Mouse (Mus musculus): ENCODE measurements around the gene Igfbp4.

Igfbp4 gene

GRCm38 (mm10) chr11:99041841-99042780 lies 1.1 kb downstream of the Igfbp4 start:
- no peak for DNase-seq (ENCODE audit: low spot score in 2 of 2)

DNA sequence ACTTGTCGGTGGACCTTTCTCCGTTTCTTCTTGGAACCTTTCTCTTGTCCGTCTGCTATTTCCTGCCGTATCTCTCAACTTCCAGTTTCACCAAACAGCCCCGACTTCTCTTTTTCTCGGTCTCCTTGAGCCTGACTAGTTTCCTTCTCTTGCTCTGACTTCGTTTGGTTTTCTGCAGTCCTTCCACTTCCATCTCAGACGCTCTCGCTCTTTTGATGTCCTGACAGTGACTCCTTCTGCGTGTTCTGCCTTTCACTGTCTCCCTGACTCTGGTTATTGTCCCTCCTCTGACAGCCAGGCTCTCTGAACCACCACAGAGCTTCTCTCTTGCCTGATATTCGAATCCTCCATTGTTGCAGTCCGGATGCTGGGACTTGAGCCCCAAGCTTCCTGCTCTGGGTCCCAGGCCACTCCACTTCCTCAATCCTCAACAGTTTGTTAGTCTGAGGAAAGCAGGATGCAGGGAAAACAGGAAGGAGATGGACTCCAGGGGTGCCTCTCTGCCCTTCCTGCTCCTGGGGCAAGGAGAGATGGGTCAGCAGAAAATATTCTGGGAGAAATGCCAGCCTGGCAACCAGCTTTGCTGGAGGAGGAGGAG lies 1.9 kb downstream of the Igfbp4 start:
- peak in 1 of 2 experiments; percentile 40 for DNase-seq (ENCODE audit: low spot score in 2 of 2)

- no peak for DNase-seq (ENCODE audit: low spot score in 2 of 2)
Observed at GRCm38 (mm10) chr11:99043632-99044031, 2.6 kb downstream of the Igfbp4 start.

DNA sequence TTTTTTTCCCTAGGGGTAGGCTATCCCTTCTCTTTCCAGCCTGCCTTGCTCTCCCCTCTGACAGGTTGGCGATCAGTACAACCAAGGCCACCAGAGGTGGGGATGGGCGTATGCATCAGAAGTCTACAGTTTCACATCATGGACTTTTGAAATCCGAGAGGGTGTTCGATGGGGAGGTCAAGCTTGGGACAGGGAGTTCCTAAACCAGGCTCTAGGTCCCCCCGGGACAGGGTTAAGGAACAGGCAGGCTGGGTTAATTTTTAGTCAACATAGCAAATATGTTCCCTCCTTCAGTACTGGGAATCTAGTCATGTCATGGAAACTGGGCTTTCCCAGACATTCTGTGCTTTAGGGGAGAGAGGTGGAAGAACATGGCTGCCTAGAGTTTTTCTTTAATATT lies 3.3 kb downstream of the Igfbp4 start:
- peak in 1 of 2 experiments; percentile 43 for DNase-seq (ENCODE audit: low spot score in 2 of 2)

GRCm38 (mm10) chr11:99045159-99045889 lies 4.3 kb downstream of the Igfbp4 start:
- peak in 1 of 2 experiments; percentile 48 for DNase-seq (ENCODE audit: low spot score in 2 of 2)

DNA sequence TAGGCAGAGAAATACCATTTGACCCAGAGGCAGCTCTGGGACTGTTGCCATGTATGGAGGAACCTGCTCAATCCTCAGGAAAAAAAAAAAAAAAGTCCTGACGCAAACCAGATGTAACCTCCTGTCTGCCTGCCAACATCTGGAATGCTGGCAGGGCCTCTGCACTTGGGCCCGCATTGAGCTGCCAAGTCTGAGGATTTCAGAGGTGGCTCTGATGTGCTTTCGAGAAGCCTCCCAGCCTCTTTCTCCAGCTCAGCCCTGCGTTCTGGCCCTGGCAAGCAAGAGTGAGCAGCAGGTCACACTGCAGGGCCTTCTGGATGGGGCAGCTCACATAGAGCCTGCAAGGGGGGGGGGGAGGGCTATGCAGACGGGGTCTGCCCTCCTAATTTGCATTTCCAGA lies 6.1 kb downstream of the Igfbp4 start:
- DNase-seq (ENCODE audit: low spot score in 2 of 2), result peak; percentile 52 to 85

DNA sequence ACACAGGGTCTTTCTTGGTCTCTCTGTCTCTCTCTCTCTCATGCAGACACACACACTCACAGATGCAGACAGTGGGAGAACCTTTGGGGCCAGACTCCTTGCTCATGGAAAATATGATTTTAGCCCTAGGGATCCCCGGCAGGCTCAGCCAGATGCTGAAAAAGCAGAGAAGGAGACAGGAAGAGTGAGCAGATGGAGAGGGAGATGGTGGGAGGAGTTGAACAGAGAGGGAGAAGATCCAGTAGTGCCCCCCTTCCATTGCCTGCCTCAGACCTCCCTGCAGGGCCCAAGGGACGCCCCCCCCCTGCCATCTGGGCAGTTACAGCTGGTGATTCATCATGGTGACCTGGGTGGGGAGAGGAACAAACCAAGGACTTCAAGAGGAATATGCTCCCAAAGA lies 6.6 kb downstream of the Igfbp4 start:
- no peak for DNase-seq (ENCODE audit: low spot score in 2 of 2)

DNA sequence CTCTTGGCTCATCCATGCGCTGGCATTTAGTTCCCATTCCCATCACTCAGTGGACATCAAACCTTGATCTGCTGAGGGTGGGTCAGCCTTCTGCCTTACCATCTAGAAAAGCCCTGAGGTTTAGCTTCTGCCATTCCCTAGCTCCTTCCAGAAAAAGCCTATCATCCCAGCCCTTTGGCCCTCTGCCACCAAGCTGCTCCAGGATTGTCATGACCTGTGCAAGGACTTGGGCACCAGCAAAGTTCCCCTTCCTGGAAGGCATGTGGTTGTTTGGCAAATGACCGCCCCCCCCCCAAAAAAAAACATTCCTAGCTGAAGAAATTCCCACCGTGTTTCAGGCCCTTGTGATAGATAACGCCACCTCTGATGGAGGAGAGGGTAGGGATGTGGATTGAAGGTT lies 14.1 kb downstream of the Igfbp4 start:
- DNase-seq (ENCODE audit: low spot score in 2 of 2), result no peak

DNA sequence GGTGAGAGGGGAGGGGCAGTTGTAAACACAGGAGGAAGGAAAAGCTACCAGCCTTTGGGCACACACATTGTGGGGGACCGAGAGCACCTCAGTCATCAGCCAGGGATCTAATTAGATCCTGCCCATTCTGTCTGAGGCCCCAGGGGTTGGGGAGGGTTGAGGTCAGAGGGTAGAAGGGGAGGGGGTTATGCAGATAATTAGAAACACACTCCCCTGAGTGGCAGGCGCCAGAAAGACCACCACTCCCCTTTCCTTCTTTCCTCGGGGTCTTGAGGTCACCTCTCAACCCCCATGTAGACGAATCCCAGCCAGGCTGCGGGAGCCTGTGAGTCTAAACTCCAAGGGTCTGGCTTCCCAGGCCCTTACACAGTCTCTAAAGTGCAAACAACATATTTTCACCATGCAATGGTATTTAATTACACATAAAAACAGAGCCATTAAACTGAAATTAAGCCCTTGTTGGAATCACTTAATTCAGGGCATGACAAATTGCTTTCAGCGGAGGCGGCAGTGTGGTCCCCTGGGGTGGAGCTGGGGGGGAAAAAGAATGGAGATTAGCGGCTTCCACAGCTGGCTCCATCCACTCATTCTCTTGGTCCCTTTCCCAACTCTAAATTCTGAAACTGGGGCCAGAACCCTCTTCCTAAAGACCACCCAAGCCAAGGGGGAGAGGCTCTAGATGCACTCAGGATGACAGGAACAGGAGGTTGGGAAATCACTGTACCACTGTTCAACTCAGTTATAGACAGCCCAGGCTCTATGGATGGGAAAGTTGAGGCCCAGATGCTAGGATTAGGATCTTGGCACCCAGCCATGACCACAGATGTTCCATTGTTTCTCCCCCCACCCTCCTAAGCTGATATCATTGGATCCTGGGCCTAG lies 14.8 kb downstream of the Igfbp4 start:
- DNase-seq (ENCODE audit: low spot score in 2 of 2), result no peak

DNA sequence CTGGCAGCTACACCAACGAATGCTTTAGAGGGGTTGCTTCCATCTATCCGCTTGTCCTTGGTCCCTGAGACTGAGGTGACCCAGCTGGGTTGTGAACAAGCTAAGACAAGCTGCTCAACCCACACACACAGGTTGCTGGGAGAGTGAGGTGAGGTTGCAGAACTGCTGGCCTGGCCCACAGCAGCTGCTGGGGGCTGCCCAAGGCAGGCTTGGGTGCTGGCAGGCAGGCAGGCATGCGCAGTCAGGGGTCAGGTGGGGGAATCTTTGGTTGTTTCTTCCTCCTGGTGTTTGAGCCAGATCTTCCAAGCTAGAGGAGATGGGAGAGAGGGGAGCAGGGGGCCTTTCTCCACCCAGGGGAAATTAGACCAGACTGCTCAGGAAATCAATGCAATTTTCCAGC lies 19.4 kb downstream of the Igfbp4 start:
- DNase-seq (ENCODE audit: low spot score in 2 of 2), result peak in 1 of 2 experiments; percentile 46

DNA sequence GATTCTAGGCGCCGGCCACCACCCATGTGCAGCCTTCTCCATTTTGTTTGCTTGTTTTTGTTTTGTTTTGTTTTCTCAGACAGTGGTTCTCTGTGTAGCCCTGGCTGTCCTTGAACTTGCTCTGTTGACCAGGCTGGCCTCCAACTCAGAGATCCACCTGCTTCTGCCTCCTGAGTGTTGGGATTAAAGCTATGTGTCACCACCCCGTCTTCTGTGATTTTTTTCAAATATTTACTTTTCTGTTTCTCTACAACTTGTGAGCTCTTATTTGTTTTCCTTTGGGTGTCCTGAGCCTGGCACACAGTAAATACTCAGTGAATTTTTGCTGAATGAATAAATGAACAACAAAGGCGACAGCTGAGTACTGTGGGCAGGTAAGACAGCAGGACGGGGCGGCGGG lies 21.6 kb downstream of the Igfbp4 start:
- no peak for DNase-seq (ENCODE audit: low spot score in 2 of 2)

- no peak for DNase-seq (ENCODE audit: low spot score in 2 of 2)
Observed at GRCm38 (mm10) chr11:99063406-99064131, 22.5 kb downstream of the Igfbp4 start.

DNA sequence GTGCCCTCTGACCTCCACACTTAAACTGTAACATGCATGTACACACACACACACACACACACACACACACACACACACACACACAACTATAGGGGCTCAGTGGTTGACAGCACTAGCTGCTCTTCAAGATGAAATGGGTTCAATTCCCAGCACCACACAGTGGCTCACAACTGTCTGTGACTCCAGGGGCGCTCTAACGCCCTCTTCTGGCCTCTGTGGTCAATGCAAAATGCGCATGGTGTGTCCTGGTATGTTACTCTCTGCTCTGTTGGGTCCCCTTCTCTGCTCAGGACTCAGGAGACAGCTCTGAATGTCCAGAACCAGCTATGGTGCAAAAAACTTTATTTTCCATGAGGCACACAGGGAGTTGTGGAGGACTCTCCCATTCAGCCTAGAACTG lies 24.3 kb downstream of the Igfbp4 start:
- no peak for DNase-seq (ENCODE audit: low spot score in 2 of 2)

- peak; percentile 69 to 83 for DNase-seq (ENCODE audit: low spot score in 2 of 2)
Observed at GRCm38 (mm10) chr11:99065979-99066378, 24.9 kb downstream of the Igfbp4 start.

GRCm38 (mm10) chr11:99067591-99067990 lies 26.5 kb downstream of the Igfbp4 start:
- no peak for DNase-seq (ENCODE audit: low spot score in 2 of 2)

GRCm38 (mm10) chr11:99068455-99068854 lies 27.4 kb downstream of the Igfbp4 start:
- DNase-seq (ENCODE audit: low spot score in 2 of 2), result no peak

DNA sequence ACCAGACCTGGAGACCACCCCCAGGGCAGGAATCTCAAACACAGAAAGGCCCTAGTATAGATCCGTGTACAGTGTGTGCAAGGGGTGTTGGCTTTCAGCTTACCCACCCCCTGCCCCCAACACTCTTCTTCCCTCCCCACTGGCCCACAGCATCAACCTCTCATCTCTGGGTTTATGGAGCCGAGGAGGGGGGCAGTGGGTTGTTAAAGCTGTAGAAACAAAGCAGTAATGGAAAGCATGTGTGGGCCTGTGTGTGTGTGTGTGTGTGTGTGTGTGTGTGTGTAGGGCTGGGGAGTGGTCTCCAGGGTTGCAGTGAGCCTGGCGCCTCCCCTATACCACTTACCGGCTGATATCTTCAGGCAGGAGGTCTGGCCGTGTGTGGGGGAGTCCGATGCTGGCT lies 30.8 kb downstream of the Igfbp4 start:
- DNase-seq (ENCODE audit: low spot score in 2 of 2), result no peak

GRCm38 (mm10) chr11:99073781-99074180 lies 32.7 kb downstream of the Igfbp4 start:
- no peak for DNase-seq (ENCODE audit: low spot score in 2 of 2)

DNA sequence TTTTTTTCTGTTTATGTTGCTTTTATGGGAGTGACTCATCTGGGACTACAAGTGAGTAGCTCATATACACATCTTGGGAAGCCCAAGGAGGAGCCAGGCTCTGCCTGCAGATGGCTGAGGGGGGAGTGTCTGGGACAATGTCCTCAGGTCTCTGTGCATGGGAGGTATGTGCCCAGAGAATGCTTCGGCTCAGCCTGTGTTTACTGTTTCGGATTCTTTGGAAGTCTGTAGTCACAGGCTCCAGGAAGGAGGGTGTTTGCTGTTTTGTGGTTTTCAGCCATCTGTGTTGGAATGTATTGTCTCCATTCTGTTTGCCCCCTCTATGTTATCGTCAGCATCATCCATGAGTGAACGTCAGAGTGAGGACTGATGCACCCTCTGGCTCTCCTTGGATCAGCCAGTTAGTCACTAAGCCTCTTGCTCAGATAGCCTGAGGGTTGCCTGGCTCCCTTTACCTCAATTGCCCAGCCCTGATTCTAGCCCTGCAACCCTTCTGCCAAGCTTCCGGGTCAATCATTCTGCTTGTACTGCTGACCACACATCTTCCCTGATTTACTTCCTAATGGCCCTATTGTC lies 35.8 kb downstream of the Igfbp4 start:
- DNase-seq (ENCODE audit: low spot score in 2 of 2), result no peak

- no peak for DNase-seq (ENCODE audit: low spot score in 2 of 2)
Observed at GRCm38 (mm10) chr11:99077869-99078268, 36.8 kb downstream of the Igfbp4 start.
